Mouse (Mus musculus) layer of hippocampus, adult 18-20 months (tissue): Measurements from ENCODE around the gene Tmem213. TPM values are rescaled to one million over a fixed set of nuclear protein-coding genes. Genes with fewer than 3 reads are reported as not detected.

Source experiments
- DNase-seq, 2 experiments: peaks; one replicate each; pipeline ENCODE4 v3.0.0; 2022; ENCODE audit warnings: low spot score in 2 of 2
- long read RNA-seq: library from polyadenylated mRNA; stranded (forward); transcript quantifications from one replicate; pipeline ENCODE4 v2.0.0, GENCODE M21; 2021
- total RNA-seq, 2 experiments: library from RNA; stranded (reverse); gene quantifications; 2 replicates each; pipeline ENCODE4 v1.2.3; 2021

Gene Tmem213
- total RNA-seq = not detected
- long read RNA-seq = 0 reads

- DNase-seq = no peak
Measured at GRCm38 (mm10) chr6:38109160-38109795, at the start of gene Tmem213. Gene Tmem213 (plus strand): TSS chr6:38109255.

GRCm38 (mm10) chr6:38064621-38065020, 44.4 kb upstream of the Tmem213 start:
- DNase-seq = no peak

GRCm38 (mm10) chr6:38065122-38065500, 43.9 kb upstream of the Tmem213 start:
- DNase-seq = peak; percentile 19 to 65

GRCm38 (mm10) chr6:38065501-38066122, 43.4 kb upstream of the Tmem213 start:
- DNase-seq = peak; percentile 50 to 70

- DNase-seq = peak; percentile 44 to 80
Measured at GRCm38 (mm10) chr6:38066215-38066614, 42.8 kb upstream of the Tmem213 start.

- DNase-seq = no peak
Measured at GRCm38 (mm10) chr6:38071256-38071655, 37.8 kb upstream of the Tmem213 start.

GRCm38 (mm10) chr6:38072137-38072796, 36.8 kb upstream of the Tmem213 start:
- DNase-seq = no peak

GRCm38 (mm10) chr6:38073592-38073991, 35.5 kb upstream of the Tmem213 start:
- no peak for DNase-seq

GRCm38 (mm10) chr6:38080364-38080763, 28.7 kb upstream of the Tmem213 start:
- DNase-seq = no peak

- DNase-seq = no peak
Measured at GRCm38 (mm10) chr6:38081727-38082341, 27.2 kb upstream of the Tmem213 start.

- no peak for DNase-seq
Measured at GRCm38 (mm10) chr6:38083204-38083603, 25.9 kb upstream of the Tmem213 start.

- DNase-seq = no peak
Measured at GRCm38 (mm10) chr6:38087242-38088026, 21.6 kb upstream of the Tmem213 start.

- no peak for DNase-seq
Measured at GRCm38 (mm10) chr6:38092539-38092938, 16.5 kb upstream of the Tmem213 start.

GRCm38 (mm10) chr6:38094701-38095100, 14.4 kb upstream of the Tmem213 start:
- no peak for DNase-seq

- no peak for DNase-seq
Measured at GRCm38 (mm10) chr6:38096961-38097370, 12.1 kb upstream of the Tmem213 start.

- DNase-seq = no peak
Measured at GRCm38 (mm10) chr6:38102216-38102795, 6.7 kb upstream of the Tmem213 start.

GRCm38 (mm10) chr6:38103775-38104174, 5.3 kb upstream of the Tmem213 start:
- no peak for DNase-seq

- no peak for DNase-seq
Measured at GRCm38 (mm10) chr6:38105924-38106323, 3.1 kb upstream of the Tmem213 start.

GRCm38 (mm10) chr6:38108449-38108848, 606 bp upstream of the Tmem213 start:
- DNase-seq = no peak

GRCm38 (mm10) chr6:38109871-38110270, 816 bp downstream of the Tmem213 start:
- DNase-seq = no peak

GRCm38 (mm10) chr6:38110859-38111258, 1.8 kb downstream of the Tmem213 start:
- DNase-seq = no peak
